Mouse (Mus musculus): ENCODE measurements at regions not wholly inside any gene's neighbourhood (a gene's known extent, or its start where the extent isn't known, plus 50 kb on each side); places are given as distances from the start of the nearest gene placed in this dataset.

DNA sequence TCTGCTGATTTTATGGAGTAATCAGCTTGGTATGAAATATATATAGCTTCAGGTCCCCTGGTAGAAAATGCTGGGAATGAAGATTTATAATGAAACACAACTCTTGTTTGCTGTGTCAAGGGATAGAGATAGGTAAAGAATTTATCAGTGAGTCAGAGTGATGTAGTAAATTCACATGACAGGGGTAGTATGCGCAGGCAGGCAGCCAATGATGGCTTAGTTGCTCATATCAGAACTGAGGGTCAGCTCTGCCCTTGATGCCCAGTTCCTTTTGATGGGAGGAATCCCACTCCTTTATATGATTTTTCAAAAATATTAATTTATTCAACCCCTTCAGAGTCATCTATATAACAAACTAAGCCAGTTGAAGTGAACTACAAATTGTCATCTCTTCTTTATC is 729.6 kb upstream of the Sel1l start:
- no peaks in the 10 kb centered on the region for H3K9me3 ChIP-seq (ENCODE audit: low read length)
- ATAC-seq (no peak), DNase-seq (no peak)
- no peak overlapping the region for H3K9ac ChIP-seq (replicated peaks)
- H3K27ac ChIP-seq (ENCODE audit: low read depth): no peak overlapping the region
- 87% methylated on average over 1 of the region's 1 CpGs for WGBS (ENCODE audit: insufficient replicate concordance)
- H3K4me3 ChIP-seq (ENCODE audit: low read depth, low read length): no peak overlapping the region
- H3K27me3 ChIP-seq (ENCODE audit: insufficient read depth, low read length): no peaks in the 10 kb centered on the region
- TF ChIP-seq CTCF (IDR thresholded peaks at IDR 0.05; ENCODE audit: low read depth) (no peak), EP300 (IDR thresholded peaks at IDR 0.05; ENCODE audit: low read depth) (no peak)
- no peaks in the 10 kb centered on the region for H3K36me3 ChIP-seq (replicated peaks; ENCODE audit: insufficient read depth, low read length)
- H3K4me2 ChIP-seq (ENCODE audit: low read depth, low read length): no peak overlapping the region
- no peaks in the 10 kb centered on the region for H3K4me1 ChIP-seq (ENCODE audit: insufficient read depth)

All from liver, postnatal 0 days (tissue).